ENCODE assay signal across 20 mouse cellular contexts in genomic region chr5:141033001-141033400, GRCm38 (mm10). TPM values are rescaled to one million over a fixed set of nuclear protein-coding genes. Genes with fewer than 3 reads are reported as not detected.
A peak's percentile ranks its signal among the peaks of the same experiment; 100 is the strongest.
DNase-seq lines count a peak whose midpoint lies in the region; ATAC-seq and TF ChIP-seq lines count a peak whose summit lies in the region.
"Had no signal": no experiment of that assay in that cellular context is flagged by ENCODE, and none has a peak within 500 bp of the region (broad histone marks: within the 10 kb centered on the region; RNA-seq: fewer than 3 reads in every experiment).

No protein-coding gene starts in this region.

- peak; percentile 46 for DNase-seq in hindbrain, postnatal 0 days (ENCODE audit: low spot score)
- peak; percentile 59 for DNase-seq in A20 (ENCODE audit: low read depth, low spot score)
- peak; percentile 38 for DNase-seq in R1 (ENCODE audit: low read depth, low spot score)
- peak; percentile 17 for DNase-seq in mesoderm, embryonic 11.5 days (ENCODE audit: low read depth, low spot score)
- DNase-seq in frontal cortex, adult 2 months (ENCODE audit: extremely low spot score in 1 of 2, low spot score in 1 of 2) = no peak
- no peak for DNase-seq in layer of hippocampus, adult 2 months (ENCODE audit: low spot score in 2 of 2)
- DNase-seq: adrenal gland, postnatal 10 days; cerebellum, adult 9-11 months; gastrocnemius, adult 2 months; kidney, adult 8-10 months; kidney, postnatal 10 days; liver; thymus, postnatal 36 days had no signal

- no peak overlapping the region for H3K4me2 ChIP-seq in hindbrain, postnatal 0 days (ENCODE audit: low read depth, low read length)
- H3K4me2 ChIP-seq in hindbrain, embryonic 13.5 days = no peak overlapping the region
- H3K4me2 ChIP-seq in intestine, embryonic 16.5 days (ENCODE audit: low read depth, low read length) = no peak overlapping the region
- H3K4me2 ChIP-seq: hindbrain, embryonic 12.5 days; midbrain, embryonic 15.5 days had no signal

- no peak for TF ChIP-seq CTCF in hindbrain, postnatal 0 days (IDR thresholded peaks at IDR 0.05; ENCODE audit: low read depth)
- no peak for TF ChIP-seq CTCF in layer of hippocampus, adult 2 months (conservative IDR thresholded peaks at IDR 0.05)

- no peak overlapping the region for H3K27ac ChIP-seq in hindbrain, postnatal 0 days
- H3K27ac ChIP-seq in hindbrain, embryonic 13.5 days = no peak overlapping the region
- H3K27ac ChIP-seq in intestine, embryonic 16.5 days (ENCODE audit: low read length) = no peak overlapping the region
- H3K27ac ChIP-seq in layer of hippocampus, adult 2 months = no peak overlapping the region
- H3K27ac ChIP-seq: gastrocnemius, adult 2 months; hindbrain, embryonic 12.5 days; limb, embryonic 10.5 days; midbrain, embryonic 15.5 days had no signal

- WGBS in hindbrain, postnatal 0 days = 79% methylated on average over 1 of the region's 1 CpGs
- WGBS in hindbrain, embryonic 13.5 days = 86% methylated on average over 1 of the region's 1 CpGs
- 95% methylated on average over 1 of the region's 1 CpGs for WGBS in intestine, embryonic 16.5 days

- no peaks in the 10 kb centered on the region for H3K36me3 ChIP-seq in hindbrain, postnatal 0 days (ENCODE audit: insufficient read depth, low read length)
- H3K36me3 ChIP-seq in hindbrain, embryonic 13.5 days = no peaks in the 10 kb centered on the region
- H3K36me3 ChIP-seq in intestine, embryonic 16.5 days (ENCODE audit: control insufficient read depth, insufficient read depth, low read length) = no peaks in the 10 kb centered on the region
- H3K36me3 ChIP-seq: hindbrain, embryonic 12.5 days; limb, embryonic 10.5 days; midbrain, embryonic 15.5 days had no signal

- H3K9me3 ChIP-seq in hindbrain, postnatal 0 days (ENCODE audit: low read length) = no peaks in the 10 kb centered on the region
- H3K9me3 ChIP-seq in hindbrain, embryonic 13.5 days = no peaks in the 10 kb centered on the region
- no peaks in the 10 kb centered on the region for H3K9me3 ChIP-seq in intestine, embryonic 16.5 days (ENCODE audit: control insufficient read depth, low read length)
- H3K9me3 ChIP-seq: hindbrain, embryonic 12.5 days; limb, embryonic 10.5 days; midbrain, embryonic 15.5 days had no signal

- H3K4me1 ChIP-seq in hindbrain, postnatal 0 days (ENCODE audit: insufficient read depth, low read length) = no peaks in the 10 kb centered on the region
- H3K4me1 ChIP-seq in hindbrain, embryonic 13.5 days (replicated peaks) = peaks cover 11% of the 10 kb centered on the region; the same call in 1 of the 2 replicates
- no peaks in the 10 kb centered on the region for H3K4me1 ChIP-seq in intestine, embryonic 16.5 days (ENCODE audit: control insufficient read depth, insufficient read depth, low read length)
- H3K4me1 ChIP-seq: limb, embryonic 10.5 days; midbrain, embryonic 15.5 days had no signal

- no peak overlapping the region for H3K9ac ChIP-seq in hindbrain, postnatal 0 days (replicated peaks; ENCODE audit: low read length)
- no peak overlapping the region for H3K9ac ChIP-seq in hindbrain, embryonic 13.5 days
- H3K9ac ChIP-seq in intestine, embryonic 16.5 days (ENCODE audit: low read depth, low read length) = no peak overlapping the region
- H3K9ac ChIP-seq: hindbrain, embryonic 12.5 days; midbrain, embryonic 15.5 days had no signal

- no peak for ATAC-seq in hindbrain, postnatal 0 days
- no peak for ATAC-seq in hindbrain, embryonic 13.5 days (ENCODE audit: low FRiP score)
- no peak for ATAC-seq in intestine, embryonic 16.5 days
- ATAC-seq: lung, postnatal 0 days; midbrain, embryonic 15.5 days had no signal

- H3K27me3 ChIP-seq in hindbrain, postnatal 0 days (ENCODE audit: insufficient read depth, low read length) = no peaks in the 10 kb centered on the region
- H3K27me3 ChIP-seq in hindbrain, embryonic 13.5 days = no peaks in the 10 kb centered on the region
- H3K27me3 ChIP-seq in intestine, embryonic 16.5 days (replicated peaks; ENCODE audit: control insufficient read depth, insufficient read depth, low read length) = no peaks in the 10 kb centered on the region
- H3K27me3 ChIP-seq: hindbrain, embryonic 12.5 days; midbrain, embryonic 15.5 days had no signal

- H3K4me3 ChIP-seq in hindbrain, postnatal 0 days (ENCODE audit: low read length) = no peak overlapping the region
- H3K4me3 ChIP-seq in hindbrain, embryonic 13.5 days = no peak overlapping the region
- no peak overlapping the region for H3K4me3 ChIP-seq in intestine, embryonic 16.5 days (ENCODE audit: low read length)
- no peak overlapping the region for H3K4me3 ChIP-seq in layer of hippocampus, adult 2 months
- H3K4me3 ChIP-seq: gastrocnemius, adult 2 months; hindbrain, embryonic 12.5 days; limb, embryonic 10.5 days; midbrain, embryonic 15.5 days had no signal

RNA-seq across cellular contexts. Expression of gene Card11, which starts 32.6 kb away (rescaled TPM):
- 0.18 TPM in 1 of 2 replicates, not detected in the other for total RNA-seq in hindbrain, postnatal 0 days (2014; rRNA removed)
- 0.18 TPM in 1 of 2 replicates, not detected in the other for polyA plus RNA-seq in hindbrain, postnatal 0 days (2015; fragmentation: Nextera tagmentation; extraction: Ambion mirVana)
- 0.10 and 0.17 TPM in 2 replicates for polyA plus RNA-seq in hindbrain, embryonic 13.5 days (2015; fragmentation: Nextera tagmentation; extraction: Ambion mirVana)
- polyA plus RNA-seq in intestine, embryonic 16.5 days (2015; fragmentation: Nextera tagmentation; extraction: Ambion mirVana) = 0.53 and 0.84 TPM in 2 replicates
- 0.20 and 0.27 TPM in 2 replicates for polyA plus RNA-seq in frontal cortex, adult 2 months (2012; rRNA removed)
- under 1 TPM in 1 of 2 experiments, not detected in 1; 0.12 TPM for total RNA-seq in layer of hippocampus, adult 2 months (2021)
- polyA plus RNA-seq: forebrain, embryonic 11.5 days; hindbrain, embryonic 12.5 days had no signal

Comparison
In these comparisons a context has a peak if more than half of its experiments do, and no peak if none do; other contexts are left out.
1. DNase-seq: peak in hindbrain, postnatal 0 days (single experiment), A20 (single experiment), R1 (single experiment) and mesoderm, embryonic 11.5 days (single experiment); none in frontal cortex, adult 2 months (0 of 2) and layer of hippocampus, adult 2 months (0 of 2).